Mouse (Mus musculus) kidney, adult 18-20 months (tissue): ENCODE measurements around the gene Pde1c.

Source experiments
- DNase-seq: peaks from one replicate; pipeline ENCODE4 v3.0.0; 2021

Pde1c gene

DNA sequence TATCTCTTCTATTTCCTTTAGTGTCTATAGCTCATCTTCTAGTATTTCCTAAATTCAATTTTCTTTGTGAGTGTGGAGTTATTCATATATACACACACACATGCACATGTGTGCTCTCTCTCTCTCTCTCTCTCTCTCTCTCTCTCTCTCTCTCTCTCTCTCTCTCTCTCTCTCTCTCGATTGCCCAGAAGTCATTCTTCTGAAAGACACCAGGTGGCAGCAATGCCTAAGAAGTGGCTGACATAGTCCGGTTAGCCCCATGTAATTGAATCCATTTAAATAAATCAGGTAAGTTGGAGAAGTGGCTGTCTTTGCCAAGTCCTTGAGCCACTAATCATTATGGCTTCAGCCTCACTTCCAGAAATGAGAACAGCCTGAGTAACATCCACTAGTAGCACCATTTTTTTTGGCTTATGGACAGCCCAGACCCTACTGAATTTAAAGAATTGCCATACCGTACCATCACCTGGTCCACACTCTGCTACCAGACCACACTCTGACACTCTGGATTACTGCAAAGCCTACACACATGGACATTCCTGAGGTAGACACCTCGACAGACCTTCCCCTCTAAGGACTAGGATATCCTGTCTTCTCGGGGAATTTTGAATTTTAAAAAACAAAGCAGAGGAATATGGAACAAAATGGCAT is 502.1 kb downstream of the Pde1c start:
- peak; percentile 16 for DNase-seq

DNA sequence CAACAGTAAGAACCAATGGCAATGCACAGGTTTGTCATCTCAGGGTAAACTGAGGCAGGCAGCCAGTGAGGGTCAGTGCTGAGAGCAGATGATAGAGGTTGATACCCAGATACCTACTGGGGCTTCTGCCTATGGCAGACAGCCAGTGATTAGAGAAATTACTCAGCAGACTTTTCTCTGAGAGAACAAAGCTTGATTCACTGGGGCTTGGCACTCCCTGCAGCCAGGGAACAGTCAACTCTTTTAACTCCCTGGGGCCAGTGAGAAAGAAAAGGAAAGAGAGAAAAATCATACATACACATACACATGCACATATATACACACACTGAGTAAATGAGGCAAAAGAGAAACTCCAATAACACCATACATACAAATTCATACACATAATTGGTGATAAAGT is 505.2 kb downstream of the Pde1c start:
- DNase-seq, result no peak

- no peak for DNase-seq
These were observed 519.8 kb downstream of the Pde1c start for GRCm38 (mm10) chr6:56049104-56049503.

DNA sequence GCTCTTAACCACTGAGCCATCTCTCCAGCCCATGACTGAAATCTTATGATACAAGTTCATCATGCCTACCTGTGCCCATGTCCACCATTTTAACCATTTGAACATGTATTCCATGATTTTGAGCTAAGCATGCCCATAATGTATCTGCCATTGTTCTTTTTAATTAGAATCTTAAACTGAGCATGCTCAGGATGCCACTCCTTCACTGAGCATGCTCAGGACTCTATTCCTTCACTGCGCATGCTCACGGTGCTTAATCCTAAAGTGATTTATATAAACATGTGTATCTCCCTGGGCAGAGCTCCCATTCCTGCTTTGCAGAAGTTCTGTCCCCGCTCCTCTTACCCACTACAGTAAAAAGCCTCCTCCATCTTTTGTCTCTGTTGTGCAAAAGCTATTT is 520.3 kb downstream of the Pde1c start:
- no peak for DNase-seq

DNA sequence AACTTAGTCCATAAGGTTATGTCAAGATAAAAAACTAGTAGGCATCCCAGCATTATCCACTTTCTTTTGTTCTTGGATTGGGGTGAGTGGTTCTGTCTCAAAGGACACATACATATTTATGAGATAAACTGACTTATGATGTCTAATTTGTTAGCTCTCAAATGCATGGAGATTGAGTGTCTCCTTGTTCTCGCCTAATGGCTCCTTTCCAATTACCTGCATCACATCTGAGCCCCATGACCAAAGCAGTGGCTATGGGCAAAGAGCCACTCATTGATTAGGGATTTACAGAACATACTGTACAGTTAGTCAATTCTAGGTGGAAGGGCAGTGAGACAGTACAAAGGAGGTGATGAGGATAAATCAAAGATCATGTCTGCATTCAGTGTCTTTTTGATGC is 524.2 kb downstream of the Pde1c start:
- DNase-seq, result no peak

GRCm38 (mm10) chr6:56044270-56044669 is 524.6 kb downstream of the Pde1c start:
- DNase-seq, result no peak

DNA sequence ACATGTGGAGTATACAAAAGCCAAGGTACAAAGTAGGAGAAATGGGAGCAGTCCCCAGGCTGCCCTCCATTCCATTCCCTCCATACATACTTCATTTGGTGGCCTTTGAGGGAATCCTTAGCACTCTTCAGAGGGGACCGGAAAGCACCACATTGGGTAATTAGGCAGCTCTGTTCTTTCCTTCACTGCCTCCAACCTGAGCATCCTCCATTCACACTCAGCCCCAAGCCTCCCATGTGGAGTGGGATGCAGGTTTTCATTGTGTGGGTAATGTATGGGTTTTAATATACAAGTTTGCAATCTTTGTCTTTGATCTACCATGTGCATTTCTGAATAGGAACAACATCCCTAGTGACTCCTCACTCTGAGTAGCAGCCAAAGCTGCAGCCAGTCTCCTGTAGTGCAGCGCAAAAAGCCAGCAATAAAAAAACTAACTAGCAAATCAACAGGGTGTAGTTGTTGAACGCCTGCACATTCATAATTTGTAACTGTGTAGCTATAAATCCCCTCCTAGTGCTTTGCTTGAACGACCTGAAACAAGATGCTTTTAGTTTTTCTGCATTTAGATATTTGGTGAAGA is 529.3 kb downstream of the Pde1c start:
- no peak for DNase-seq

GRCm38 (mm10) chr6:56035054-56035453 is 533.8 kb downstream of the Pde1c start:
- DNase-seq, result no peak

- no peak for DNase-seq
These were observed 536.7 kb downstream of the Pde1c start for GRCm38 (mm10) chr6:56032231-56032630.

- no peak for DNase-seq
These were observed 538.9 kb downstream of the Pde1c start for GRCm38 (mm10) chr6:56029986-56030385.

- DNase-seq, result no peak
These were observed 540.9 kb downstream of the Pde1c start for GRCm38 (mm10) chr6:56027966-56028365.

GRCm38 (mm10) chr6:56027318-56027717 is 541.6 kb downstream of the Pde1c start:
- DNase-seq, result no peak

GRCm38 (mm10) chr6:56025533-56025932 is 543.4 kb downstream of the Pde1c start:
- no peak for DNase-seq
